Mouse (Mus musculus): Measurements from ENCODE around the gene Ppm1h.

GRCm38 (mm10) chr10:122802218-122802617 is 123.7 kb downstream of the Ppm1h start:
- TF ChIP-seq CTCF (IDR thresholded peaks at IDR 0.05; ENCODE audit: control insufficient read depth, insufficient read depth, low read length) (no peak), POLR2A (IDR thresholded peaks at IDR 0.05; ENCODE audit: borderline replicate concordance, control insufficient read depth, low read depth, low read length) (no peak)

Measured in bone marrow, adult 2 months (tissue).